Mouse (Mus musculus) gastrocnemius, postnatal 4 days (tissue): Measurements from ENCODE around the gene Erc2. TPM values are rescaled to one million over a fixed set of nuclear protein-coding genes. Genes with fewer than 3 reads are reported as not detected.

Experiments used
- DNase-seq, 2 experiments: peaks; one replicate each; pipeline ENCODE4 v3.0.0; 2021 to 2022; ENCODE audit warnings: low spot score in 2 of 2, mixed read lengths in 2 of 2
- total RNA-seq, 2 experiments: library from RNA; stranded (reverse); gene quantifications; 2 replicates each; pipeline ENCODE4 v1.2.3; 2021

Gene Erc2
- total RNA-seq, 2 experiments from 2014 or later: 3.2 to 3.3 TPM

DNA sequence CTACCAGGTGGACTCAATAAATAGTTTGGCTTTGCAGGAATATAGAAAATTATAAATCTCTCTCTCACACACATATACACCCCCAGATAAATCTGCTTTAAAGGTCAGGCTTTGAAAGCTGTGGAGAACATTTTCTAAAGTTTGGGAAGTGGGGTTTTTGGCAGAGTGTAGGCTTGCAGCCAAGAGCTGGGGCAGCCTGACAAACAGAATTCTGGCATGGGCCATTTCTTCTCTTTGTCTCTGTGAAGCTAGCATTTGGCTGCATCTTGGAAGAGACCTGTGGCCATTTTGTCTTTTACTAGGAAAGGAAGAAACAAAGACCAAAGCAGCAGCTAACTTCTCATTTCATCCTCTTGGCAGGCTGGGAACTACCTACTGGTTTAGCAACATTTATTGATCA lies 40.0 kb downstream of the Erc2 start:
- DNase-seq: no peak

DNA sequence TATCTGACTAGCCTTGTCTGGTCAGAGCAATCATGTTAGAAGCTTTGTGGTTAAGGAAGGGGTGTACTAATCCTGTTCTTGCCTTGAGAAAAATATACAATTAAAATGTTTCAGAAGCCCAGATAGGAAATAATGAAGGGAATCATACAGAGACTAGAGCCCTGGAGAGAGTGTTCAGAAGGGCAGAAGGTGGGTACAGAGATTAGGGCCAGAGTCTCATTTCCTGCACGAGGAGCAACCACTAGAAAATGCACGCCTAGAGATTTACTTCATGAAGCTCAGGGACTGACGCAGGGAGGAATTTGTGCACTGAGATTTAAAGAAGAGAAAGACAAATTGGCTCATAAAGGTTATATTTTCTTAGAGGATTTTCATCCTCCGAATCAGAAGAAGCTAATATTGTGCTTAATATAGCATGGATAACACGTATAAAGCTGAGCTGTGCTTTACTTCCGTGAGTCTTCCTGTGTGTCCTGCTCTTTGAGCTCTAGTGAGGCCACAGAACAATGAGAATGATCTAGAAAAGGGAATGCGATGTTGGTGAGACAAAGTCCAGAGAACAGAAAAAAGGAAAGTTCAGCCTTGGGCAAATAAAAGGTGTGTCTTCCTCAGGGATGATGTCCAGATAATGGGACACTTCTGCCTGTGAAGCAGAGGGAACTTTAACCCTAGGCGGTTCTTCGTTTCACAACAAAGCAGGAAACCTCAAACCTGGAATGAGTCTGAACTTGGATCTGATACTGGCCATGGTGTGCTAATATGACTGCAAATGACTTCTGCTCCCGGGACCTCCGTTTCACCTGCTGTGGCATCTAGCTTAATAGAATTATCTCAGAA lies 45.0 kb downstream of the Erc2 start:
- no peak for DNase-seq

DNA sequence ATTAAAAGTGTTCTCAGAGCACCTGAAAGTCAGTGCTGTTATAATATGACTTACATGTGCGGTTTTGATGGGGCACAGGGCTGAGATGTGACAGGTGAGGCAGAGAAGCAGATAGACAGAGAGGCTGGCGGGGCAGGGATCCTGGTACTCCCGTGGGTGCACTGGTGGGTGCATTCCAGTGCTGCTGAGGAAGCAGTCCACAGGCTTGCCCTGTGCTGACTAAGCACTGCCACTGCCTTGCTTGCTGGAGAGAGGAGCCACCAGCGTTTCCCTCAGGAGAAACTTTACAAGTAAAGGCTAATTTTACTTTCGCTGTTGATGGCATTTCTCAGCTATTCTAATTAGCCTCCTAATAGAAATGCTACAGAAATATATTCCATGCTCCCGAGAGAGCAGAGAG lies 45.9 kb downstream of the Erc2 start:
- DNase-seq: no peak

DNA sequence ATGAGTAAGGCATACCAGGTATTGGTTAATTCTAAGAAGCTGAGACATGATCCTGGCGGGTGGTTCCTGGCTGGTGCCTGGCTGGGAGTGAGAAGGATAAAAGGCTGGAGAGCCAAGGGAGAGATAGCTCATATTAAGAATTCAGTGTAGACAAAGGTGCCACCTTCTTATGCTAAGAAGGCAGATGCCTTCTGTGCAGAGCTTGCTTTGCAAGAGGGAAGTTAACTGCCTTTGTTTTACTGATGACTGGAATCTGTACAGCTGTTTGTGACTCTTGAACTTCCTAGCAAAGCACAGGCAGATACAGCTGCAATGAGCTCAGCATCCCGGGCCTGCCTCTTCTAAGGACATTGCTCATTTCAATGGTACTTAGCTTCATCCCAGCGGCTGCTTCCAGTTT lies 47.7 kb downstream of the Erc2 start:
- DNase-seq: no peak

DNA sequence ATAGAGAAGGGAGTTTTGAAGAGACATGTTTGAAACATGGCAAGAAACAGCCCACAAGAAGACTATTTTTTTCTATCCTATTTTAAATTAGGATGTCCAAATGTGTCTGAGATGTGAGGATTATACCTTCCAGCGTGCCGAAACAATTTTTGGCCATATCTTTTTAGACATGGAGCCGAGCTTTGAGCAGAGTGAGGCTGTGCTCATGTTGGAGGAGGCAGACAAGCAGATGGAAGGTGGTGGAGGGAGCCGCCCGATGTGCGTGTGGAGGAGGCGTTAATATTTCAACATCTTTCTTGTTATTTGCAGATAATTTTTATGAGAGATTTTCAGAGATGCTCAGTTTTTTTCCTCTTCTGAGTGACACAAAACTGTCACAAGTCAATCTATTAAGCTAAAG lies 50.5 kb downstream of the Erc2 start:
- DNase-seq: no peak

GRCm38 (mm10) chr14:27674096-27674495 lies 51.9 kb downstream of the Erc2 start:
- no peak for DNase-seq

DNA sequence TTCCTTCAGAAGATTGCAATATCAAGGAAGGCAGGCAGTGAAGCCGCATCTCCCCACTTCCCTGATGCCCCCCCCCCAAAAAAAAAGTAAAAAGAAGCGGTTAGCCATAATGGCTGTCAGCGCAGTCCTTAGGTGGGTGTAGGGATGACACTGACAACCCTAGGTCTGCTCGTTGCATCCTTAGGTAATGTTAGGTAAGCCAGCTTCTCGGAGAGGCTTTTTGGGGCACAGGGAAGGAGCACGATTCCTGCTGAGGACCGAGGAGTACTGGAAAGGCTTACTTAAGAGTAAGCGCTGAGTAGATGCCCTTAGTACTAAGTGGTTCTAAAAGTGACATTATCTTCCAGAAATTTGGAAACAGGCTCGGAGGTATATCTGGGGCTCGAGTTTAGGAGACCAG lies 52.3 kb downstream of the Erc2 start:
- no peak for DNase-seq

DNA sequence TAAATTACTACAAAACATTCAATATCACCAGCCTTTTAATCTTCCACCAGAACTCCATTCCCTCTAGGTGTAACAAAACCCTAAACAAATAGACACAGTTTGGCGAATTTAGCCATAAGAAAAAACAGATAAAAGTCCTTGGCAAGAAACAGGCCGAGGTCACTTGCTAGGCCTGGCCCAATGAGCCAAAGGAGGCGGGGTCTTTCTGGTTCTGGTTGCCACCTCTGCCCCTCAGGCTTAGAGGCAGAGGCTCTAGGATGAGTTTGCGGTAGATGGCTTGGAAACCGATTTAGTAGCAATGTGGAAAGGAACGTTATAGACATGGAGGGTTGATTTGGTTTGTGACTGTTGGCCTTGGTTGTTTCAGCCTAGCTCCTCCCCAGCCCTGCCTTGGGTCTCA lies 52.8 kb downstream of the Erc2 start:
- DNase-seq: no peak

- DNase-seq: no peak
Observed at GRCm38 (mm10) chr14:27682368-27683052, 60.3 kb downstream of the Erc2 start.

DNA sequence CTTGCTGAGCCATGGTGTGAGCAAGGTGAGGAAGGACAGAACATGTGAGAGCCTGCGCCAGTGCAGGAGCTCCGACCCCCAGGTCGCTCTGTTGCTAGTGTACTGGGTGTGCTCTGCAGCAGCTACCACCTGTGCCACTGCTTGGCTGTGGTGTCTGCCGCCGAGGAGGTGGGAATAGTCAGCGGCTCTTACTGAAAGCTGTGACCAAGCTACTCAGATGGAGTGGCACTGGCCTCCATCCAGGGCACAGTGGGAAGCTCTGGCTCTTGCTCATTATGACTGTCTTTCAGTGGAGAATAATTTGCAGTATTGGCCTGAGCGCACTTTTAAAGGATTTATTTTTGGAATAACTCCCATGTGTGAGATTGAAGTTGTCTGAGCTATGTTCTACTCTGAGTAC lies 73.6 kb downstream of the Erc2 start:
- no peak for DNase-seq

GRCm38 (mm10) chr14:27717364-27717763 lies 95.1 kb downstream of the Erc2 start:
- no peak for DNase-seq

DNA sequence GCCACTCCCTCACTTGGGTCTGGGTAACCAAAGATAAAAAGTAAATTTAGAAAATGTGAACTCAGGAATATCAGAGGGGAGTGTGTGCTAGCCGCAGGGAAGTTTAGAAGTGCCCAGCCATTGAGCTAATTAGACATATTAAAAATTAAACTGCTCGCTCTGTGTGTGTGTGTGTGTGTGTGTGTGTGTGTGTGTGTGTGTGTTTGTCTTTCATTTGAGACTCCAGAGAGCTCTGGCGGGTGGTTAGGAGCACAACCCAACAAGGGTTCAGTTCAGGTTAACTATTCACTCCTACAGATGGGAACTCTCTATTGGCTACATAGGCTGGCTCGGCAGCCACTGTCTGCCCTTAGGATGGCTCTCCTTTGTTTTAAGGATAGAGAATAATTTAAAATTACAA lies 97.4 kb downstream of the Erc2 start:
- no peak for DNase-seq

DNA sequence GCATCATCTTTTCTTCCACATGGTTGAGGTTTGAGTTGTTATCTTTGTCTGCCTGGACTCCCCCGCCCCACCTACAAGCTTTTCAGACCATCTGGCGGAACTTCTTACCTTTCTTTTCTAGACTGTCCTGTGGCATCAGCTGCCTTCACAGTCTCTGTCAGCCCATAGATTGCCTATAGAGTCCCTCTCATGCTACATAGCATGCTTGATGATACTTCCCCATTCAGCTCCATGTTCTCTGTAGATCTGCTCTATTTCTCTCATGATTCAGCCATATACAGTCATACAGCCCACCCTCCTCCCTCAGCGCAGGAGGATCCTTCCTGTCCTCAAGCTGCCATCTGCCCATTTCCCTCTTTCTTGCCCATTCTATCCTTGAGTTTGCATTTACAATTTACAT lies 98.7 kb downstream of the Erc2 start:
- no peak for DNase-seq

DNA sequence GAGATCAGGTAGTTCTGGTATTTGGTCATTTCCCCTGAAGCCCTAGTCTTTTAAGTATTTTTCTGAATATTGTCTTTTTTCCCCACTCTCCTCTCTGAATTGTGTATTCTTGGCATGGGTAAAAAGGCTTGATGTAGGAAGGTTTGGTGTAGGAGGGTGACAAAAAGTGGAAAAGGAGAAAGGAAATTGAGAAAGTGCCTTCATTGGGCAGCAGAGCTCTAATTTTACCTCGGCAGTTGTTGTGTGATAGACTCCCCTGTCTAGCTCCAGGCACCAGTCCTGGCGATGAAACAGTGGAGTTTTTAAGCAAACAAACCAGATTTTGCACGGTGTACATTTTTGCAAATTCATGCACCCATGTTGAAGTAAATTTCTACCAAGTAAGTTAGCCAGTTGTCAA lies 99.5 kb downstream of the Erc2 start:
- no peak for DNase-seq

- no peak for DNase-seq
Observed at GRCm38 (mm10) chr14:27727541-27727940, 105.3 kb downstream of the Erc2 start.

DNA sequence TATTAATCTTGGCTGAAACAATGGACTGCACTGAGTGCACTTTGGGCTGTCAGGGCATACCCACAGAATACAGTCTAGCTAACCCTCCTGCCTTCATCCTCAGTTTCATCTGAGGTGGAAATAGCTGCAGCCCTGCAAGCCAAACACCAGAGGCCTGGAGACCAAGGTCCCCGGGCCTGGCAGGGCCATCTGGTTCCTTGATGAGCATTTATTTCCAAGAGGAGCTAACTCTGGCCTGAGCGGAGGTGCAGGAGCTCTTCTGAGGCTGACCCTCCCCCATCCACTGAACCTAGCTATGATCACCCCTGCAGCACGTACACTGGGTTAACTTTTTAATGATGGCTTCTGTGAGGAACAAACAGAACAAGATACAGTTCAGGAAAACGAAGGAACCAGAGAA lies 108.9 kb downstream of the Erc2 start:
- DNase-seq: no peak

DNA sequence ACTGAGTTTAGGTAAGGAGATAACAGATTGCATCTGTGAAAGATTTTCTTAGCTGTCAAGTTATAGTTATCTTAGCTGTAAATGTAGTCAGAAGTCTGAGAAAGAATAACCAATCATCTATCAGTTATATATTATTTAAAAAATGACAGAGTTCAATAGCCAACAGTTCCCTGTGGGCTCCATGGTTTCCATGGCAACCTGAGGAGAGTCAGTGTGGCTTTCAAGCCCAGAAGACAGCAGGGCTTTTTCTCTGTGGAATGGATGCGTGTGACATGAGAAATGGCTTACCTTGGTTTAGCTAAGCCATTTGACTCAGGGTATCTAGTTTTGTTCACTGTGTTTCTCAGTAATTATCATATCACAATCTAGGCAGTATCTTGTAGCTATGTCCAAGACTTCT lies 117.2 kb downstream of the Erc2 start:
- no peak for DNase-seq

DNA sequence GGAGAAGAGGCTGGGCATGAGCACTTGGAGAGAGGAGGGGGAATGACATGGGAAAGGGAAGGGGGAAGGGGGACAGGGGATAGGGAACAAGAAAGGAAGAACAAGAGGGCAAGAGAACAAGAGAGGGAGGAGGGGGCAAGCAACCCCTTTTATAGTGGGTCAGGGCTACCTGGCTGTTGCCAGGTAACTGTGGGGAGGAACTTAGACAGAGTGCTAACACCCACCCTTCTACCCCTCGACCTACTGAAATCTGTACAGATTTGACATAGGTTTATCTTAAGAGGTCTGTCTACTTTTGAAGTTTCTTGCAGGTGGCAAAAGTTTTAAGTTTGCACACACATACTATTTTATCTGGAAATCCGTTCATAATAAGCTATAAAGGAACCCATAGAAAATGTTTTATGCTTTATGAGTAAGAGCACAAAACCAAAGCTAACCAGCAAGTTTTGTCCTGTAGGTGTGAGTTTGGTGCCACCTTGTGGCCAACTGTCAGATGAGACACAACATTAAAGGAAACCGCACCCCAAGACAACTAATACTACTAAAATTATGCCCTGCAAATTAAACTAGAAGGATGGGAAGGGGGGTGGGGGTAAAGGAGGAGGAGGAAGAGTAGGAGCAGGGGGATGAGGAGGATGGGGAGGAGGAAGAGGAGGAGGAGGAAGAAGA lies 119.2 kb downstream of the Erc2 start:
- DNase-seq: peak in 1 of 2 experiments; percentile 53

- no peak for DNase-seq
Observed at GRCm38 (mm10) chr14:27754340-27754739, 132.1 kb downstream of the Erc2 start.

- DNase-seq: no peak
Observed at GRCm38 (mm10) chr14:27756901-27757300, 134.7 kb downstream of the Erc2 start.

- DNase-seq: no peak
Observed at GRCm38 (mm10) chr14:27758230-27758629, 136.0 kb downstream of the Erc2 start.

DNA sequence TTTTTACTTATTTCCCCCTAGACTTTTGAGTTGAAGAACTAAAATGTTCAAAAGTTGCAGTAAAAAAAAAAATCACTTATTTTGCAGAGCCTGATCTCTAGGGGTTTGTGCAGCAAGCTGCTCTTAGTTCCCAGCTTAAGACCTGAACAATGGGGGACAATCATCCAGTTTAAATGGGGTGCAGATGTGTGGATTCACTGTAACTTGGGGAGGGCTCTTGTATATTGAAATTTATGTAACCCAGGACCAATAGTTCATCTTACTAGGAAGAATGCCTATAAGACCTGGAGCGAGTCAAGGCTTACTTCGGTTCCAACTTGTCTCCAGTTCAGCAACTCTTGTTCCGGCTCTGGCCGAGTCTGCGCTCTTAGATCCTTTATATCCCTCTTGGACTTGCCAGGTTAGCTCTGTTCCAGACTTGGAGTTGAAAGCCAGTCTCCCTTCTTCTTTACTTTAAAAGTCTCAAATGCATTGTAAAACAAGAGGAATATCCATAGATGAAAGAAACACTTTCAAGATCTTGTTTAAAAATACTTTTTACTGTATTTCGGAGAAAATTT lies 136.9 kb downstream of the Erc2 start:
- peak in 1 of 2 experiments; percentile 14 for DNase-seq
